Comparison of ENCODE assay signal across 12 mouse cellular contexts in genomic region chr8:80325859-80326258, GRCm38 (mm10).
"Had no signal": no experiment of that assay in that cellular context is flagged by ENCODE, and none has a peak within 500 bp of the region (broad histone marks: within the 10 kb centered on the region; RNA-seq: fewer than 3 reads in every experiment).

No protein-coding gene starts in this region.

- H3K27me3 ChIP-seq: kidney, embryonic 15.5 days; limb, embryonic 13.5 days; liver, embryonic 15.5 days; midbrain, embryonic 13.5 days; neural tube, embryonic 12.5 days had no signal

- H3K9ac ChIP-seq: kidney, embryonic 15.5 days; limb, embryonic 13.5 days; liver, embryonic 15.5 days; lung, embryonic 14.5 days; midbrain, embryonic 13.5 days; neural tube, embryonic 12.5 days had no signal

- DNase-seq: kidney, postnatal 14 days; left cerebral cortex, postnatal 4 days; right cerebral cortex, postnatal 4 days had no signal

- H3K9me3 ChIP-seq: kidney, embryonic 15.5 days; limb, embryonic 13.5 days; liver, embryonic 15.5 days; midbrain, embryonic 13.5 days; neural tube, embryonic 12.5 days had no signal

- H3K4me3 ChIP-seq: kidney, embryonic 15.5 days; limb, embryonic 13.5 days; liver, embryonic 15.5 days; midbrain, embryonic 13.5 days; neural tube, embryonic 12.5 days had no signal

- ATAC-seq: intestine, embryonic 16.5 days; midbrain, embryonic 13.5 days had no signal

- H3K36me3 ChIP-seq: kidney, embryonic 15.5 days; limb, embryonic 13.5 days; liver, embryonic 15.5 days; midbrain, embryonic 13.5 days; neural tube, embryonic 12.5 days had no signal

- H3K4me2 ChIP-seq: kidney, embryonic 15.5 days; limb, embryonic 13.5 days; liver, embryonic 11.5 days; liver, embryonic 15.5 days; lung, embryonic 14.5 days; midbrain, embryonic 13.5 days; neural tube, embryonic 12.5 days had no signal

- H3K27ac ChIP-seq: kidney, embryonic 15.5 days; limb, embryonic 13.5 days; liver, embryonic 15.5 days; midbrain, embryonic 13.5 days; neural tube, embryonic 12.5 days; stomach, postnatal 0 days had no signal

- H3K4me1 ChIP-seq: kidney, embryonic 15.5 days; liver, embryonic 15.5 days; midbrain, embryonic 13.5 days; neural tube, embryonic 12.5 days had no signal
